Mouse (Mus musculus): ENCODE results near the gene Olfr503. TPM values are rescaled to one million over a fixed set of nuclear protein-coding genes. Genes with fewer than 3 reads are reported as not detected.
"Not testable (repeated sequence)": the region's sequence is repeated elsewhere in the genome, so short reads cannot be mapped to it uniquely, and the experiment has no call there.

Gene Olfr503
- not detected for total RNA-seq (2021)
- long read RNA-seq, experiment 1 = 0 reads
- long read RNA-seq, experiment 2 = 0 reads

DNA sequence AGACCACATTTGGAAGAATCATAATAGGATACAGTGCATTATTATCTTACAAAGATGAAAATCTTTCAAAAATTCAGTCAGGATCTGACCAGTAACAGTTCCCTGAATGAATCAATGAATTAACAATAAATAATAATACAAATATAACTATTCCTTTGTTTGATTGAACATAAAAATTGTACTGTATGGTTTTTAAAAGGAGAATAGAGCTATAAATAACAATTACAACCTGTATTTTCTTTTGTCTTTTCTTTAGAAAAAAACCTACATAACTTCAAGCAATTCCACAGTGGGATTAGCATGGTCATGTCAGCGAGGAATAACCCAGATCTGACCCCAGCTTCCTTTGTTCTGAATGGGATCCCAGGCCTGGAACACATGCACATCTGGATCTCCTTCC, at the start of gene Olfr503:
Gene Olfr503 (plus strand): TSS at position 301 of the 400 bp plus-strand sequence.
- intact Hi-C loops (cut with DNase I); DNase-seq: not testable (repeated sequence)

DNA sequence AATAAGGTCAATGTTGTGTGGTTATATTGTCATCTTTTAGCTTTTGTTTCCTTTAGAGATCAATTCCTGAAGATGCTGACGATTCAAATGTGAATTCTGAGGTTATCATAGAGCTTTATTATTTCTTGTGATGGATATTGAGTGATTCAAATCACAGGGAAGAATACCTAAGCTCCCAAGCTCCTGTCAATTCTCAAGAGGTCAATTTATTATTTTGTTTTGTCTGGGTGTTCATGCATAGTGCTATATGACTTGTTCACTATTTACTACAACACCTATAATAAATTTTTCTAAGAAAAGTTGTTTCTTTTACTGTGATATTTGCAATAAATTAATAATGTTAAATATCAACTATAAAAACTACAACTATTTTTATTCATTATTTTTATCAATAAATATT, 19.4 kb upstream of the Olfr503 start, which contains the start of gene Olfr502:
Gene Olfr502 (minus strand): TSS at position 101 of the 400 bp plus-strand sequence.
- intact Hi-C loops (cut with DNase I) = no loop called here
- no peak for DNase-seq

DNA sequence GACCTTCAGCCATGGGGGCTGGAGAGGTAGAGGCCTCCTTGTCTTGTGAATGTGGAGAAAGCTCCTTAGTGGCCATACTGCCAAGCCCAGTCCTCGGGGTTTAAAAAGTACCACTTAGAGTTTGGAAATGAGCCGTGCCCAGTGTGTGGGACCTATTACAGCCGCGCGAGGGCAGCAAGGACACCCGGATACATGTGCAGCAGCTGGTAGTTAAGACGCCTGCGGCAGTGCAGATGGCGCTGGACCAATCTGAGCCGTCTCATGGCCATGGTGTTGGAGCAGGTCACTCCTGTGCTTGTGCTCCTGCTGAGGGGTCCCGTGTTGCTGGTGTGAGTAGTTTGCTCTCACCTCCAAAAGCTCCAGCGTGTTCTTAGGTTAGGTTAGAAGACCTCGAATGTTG, 1.9 kb upstream of the Olfr503 start:
- DNase-seq = no peak
- intact Hi-C loops (cut with DNase I) = no loop called here

DNA sequence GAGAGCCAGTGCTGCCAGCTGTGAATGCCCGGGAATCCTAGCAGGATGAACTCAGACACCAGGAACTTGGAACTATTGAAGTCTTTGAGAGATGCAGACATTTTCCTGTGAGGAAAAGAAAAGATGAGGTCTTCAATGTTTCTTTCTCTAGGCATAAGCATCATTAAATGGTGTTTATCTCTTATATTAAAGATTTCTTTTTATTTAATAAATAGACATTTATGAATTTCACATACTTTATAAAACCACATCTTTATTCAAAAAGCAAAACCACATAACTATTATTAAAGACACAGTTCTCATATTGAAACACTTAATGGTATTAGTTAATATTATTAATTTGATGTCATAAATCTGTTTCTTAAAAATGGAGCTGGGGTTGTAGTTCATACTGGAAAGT, 21.4 kb downstream of the Olfr503 start, which contains the start of gene Olfr504:
Gene Olfr504 (minus strand): TSS at position 101 of the 400 bp plus-strand sequence.
- intact Hi-C loops (cut with DNase I) = no loop called here
- DNase-seq = no peak

DNA sequence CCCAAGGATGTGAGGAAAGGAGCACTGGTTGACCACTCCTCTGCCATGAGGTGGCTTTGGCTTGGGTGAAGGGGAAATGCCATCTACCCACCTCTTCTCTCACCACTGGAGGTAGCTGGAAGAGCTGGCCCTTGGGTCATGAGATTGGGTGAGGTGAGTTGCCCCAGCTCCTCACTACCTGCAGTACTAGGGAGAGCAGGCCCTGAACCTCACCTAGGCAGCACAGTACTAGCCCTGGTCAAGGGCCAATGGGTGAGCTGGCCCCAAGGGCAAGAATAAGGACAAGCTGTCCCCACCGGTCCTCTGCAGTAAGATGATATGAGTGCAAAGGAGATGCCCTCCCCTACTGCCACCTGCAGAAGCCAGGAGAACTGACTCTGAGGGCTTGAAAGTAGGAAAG, 45.5 kb downstream of the Olfr503 start:
- intact Hi-C loops (cut with DNase I) = no loop called here
- no peak for DNase-seq

Other genes with a start within 250 kb of the Olfr503 start
- gene Olfr491, start 231.1 kb upstream of the Olfr503 start, total RNA-seq (2021) = not detected
- gene Olfr492, start 220.9 kb upstream of the Olfr503 start, total RNA-seq (2021) = not detected
- gene Olfr493, start 197.5 kb upstream of the Olfr503 start, total RNA-seq (2021) = not detected
- not detected for gene Olfr494, start 179.2 kb upstream of the Olfr503 start, total RNA-seq (2021)
- gene Olfr495, start 151.4 kb upstream of the Olfr503 start, total RNA-seq (2021) = not detected
- not detected for gene Olfr497, start 124.1 kb upstream of the Olfr503 start, total RNA-seq (2021)
- not detected for gene Olfr498, start 79.2 kb upstream of the Olfr503 start, total RNA-seq (2021)
- gene Olfr502, start 19.5 kb upstream of the Olfr503 start, total RNA-seq (2021) = not detected
- not detected for gene Olfr504, start 21.3 kb downstream of the Olfr503 start, total RNA-seq (2021)
- gene Olfr506, start 66.3 kb downstream of the Olfr503 start, total RNA-seq (2021) = not detected
- gene Olfr507, start 77.3 kb downstream of the Olfr503 start, total RNA-seq (2021) = not detected
- gene Olfr508, start 85.5 kb downstream of the Olfr503 start, total RNA-seq (2021) = not detected
- gene Olfr509, start 107.4 kb downstream of the Olfr503 start, total RNA-seq (2021) = not detected
- not detected for gene Olfr510, start 121.9 kb downstream of the Olfr503 start, total RNA-seq (2021)
- not detected for gene Olfr512, start 168.8 kb downstream of the Olfr503 start, total RNA-seq (2021)
- not detected for gene Olfr513, start 206.4 kb downstream of the Olfr503 start, total RNA-seq (2021)